25 mouse cellular contexts compared by ENCODE assay signal in the genomic region with DNA sequence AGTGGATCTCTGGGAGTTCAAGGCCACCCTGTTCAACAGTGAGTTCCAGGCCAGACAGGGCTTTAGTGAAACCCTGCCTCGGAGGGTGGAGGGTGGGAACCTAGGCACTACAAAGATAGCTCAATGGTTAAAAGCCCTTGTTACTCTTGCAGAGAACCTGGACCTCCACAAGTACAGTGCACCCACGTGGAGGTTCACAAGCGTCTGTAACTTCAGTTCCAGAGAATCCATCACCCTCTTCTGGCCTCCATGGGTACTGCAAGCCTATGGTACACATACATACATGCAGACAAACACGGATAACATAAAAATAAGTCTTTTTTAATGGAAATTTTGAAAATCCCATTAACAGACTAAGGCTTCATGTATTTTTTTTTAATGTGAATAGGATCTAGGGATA. TPM values are rescaled to one million over a fixed set of nuclear protein-coding genes. Genes with fewer than 3 reads are reported as not detected.
"Had no signal": no experiment of that assay in that cellular context is flagged by ENCODE, and none has a peak within 500 bp of the region (broad histone marks: within the 10 kb centered on the region; RNA-seq: fewer than 3 reads in every experiment).

No protein-coding gene starts in this region.

- H3K4me2 ChIP-seq: limb, embryonic 13.5 days; liver, embryonic 12.5 days; liver, embryonic 15.5 days; lung, embryonic 15.5 days; midbrain, embryonic 15.5 days; neural tube, embryonic 12.5 days; neural tube, embryonic 15.5 days had no signal

- ATAC-seq: liver, embryonic 12.5 days; midbrain, embryonic 15.5 days had no signal

- H3K27ac ChIP-seq: kidney, postnatal 0 days; limb, embryonic 10.5 days; limb, embryonic 13.5 days; liver, embryonic 12.5 days; liver, embryonic 15.5 days; lung, embryonic 15.5 days; midbrain, embryonic 10.5 days; midbrain, embryonic 15.5 days; neural tube, embryonic 12.5 days; neural tube, embryonic 15.5 days; stomach, postnatal 0 days had no signal

- DNase-seq: kidney, adult 2 months; kidney, postnatal 25 days; liver; lung, adult 18-20 months; lung, postnatal 10 days; lung, postnatal 36 days; right cerebral cortex, adult 18-20 months; right cerebral cortex, postnatal 14 days; right cerebral cortex, postnatal 4 days; thymus, adult 18-20 months; thymus, postnatal 36 days had no signal

- H3K36me3 ChIP-seq: limb, embryonic 10.5 days; limb, embryonic 13.5 days; liver, embryonic 12.5 days; liver, embryonic 15.5 days; lung, embryonic 15.5 days; midbrain, embryonic 10.5 days; midbrain, embryonic 15.5 days; neural tube, embryonic 12.5 days; neural tube, embryonic 15.5 days had no signal

- H3K4me3 ChIP-seq: limb, embryonic 10.5 days; limb, embryonic 13.5 days; liver, embryonic 12.5 days; liver, embryonic 15.5 days; lung, embryonic 15.5 days; megakaryocyte, embryonic 14.5 days; midbrain, embryonic 10.5 days; midbrain, embryonic 15.5 days; neural tube, embryonic 12.5 days; neural tube, embryonic 15.5 days had no signal

- H3K9me3 ChIP-seq: limb, embryonic 10.5 days; liver, embryonic 15.5 days; lung, embryonic 15.5 days; midbrain, embryonic 10.5 days; midbrain, embryonic 15.5 days; neural tube, embryonic 12.5 days; neural tube, embryonic 15.5 days had no signal

- H3K9ac ChIP-seq: limb, embryonic 13.5 days; liver, embryonic 12.5 days; liver, embryonic 15.5 days; lung, embryonic 15.5 days; midbrain, embryonic 15.5 days; neural tube, embryonic 12.5 days; neural tube, embryonic 15.5 days had no signal

- H3K4me1 ChIP-seq: limb, embryonic 13.5 days; liver, embryonic 12.5 days; liver, embryonic 15.5 days; lung, embryonic 15.5 days; megakaryocyte, embryonic 14.5 days; midbrain, embryonic 15.5 days had no signal

RNA-seq across cellular contexts. Expression of a gene that starts 18.8 kb away (rescaled TPM):
- polyA plus RNA-seq: kidney, adult 2 months; kidney, postnatal 0 days; large intestine, adult 2 months; limb, embryonic 10.5 days; lung, embryonic 15.5 days; urinary bladder, adult 2 months had no signal
